Mouse (Mus musculus) forebrain, embryonic 14.5 days (tissue): ENCODE results near the gene Fzd10. TPM values are rescaled to one million over a fixed set of nuclear protein-coding genes. Genes with fewer than 3 reads are reported as not detected.

Experiments
- ATAC-seq: fragments of 200-750 bp; cut with Nextera tagmentation; 2 replicates; pipeline ENCODE4 v1.8.0; 2017; ENCODE audit warnings: mild to moderate bottlenecking, moderate library complexity
- DNase-seq: peaks from one replicate; pipeline ENCODE4 v3.0.0-alpha.2; 2015; ENCODE audit warnings: low spot score
- H3K27ac ChIP-seq: fragments of 300-500 bp; sonication (generic); 2 replicates; pipeline ENCODE4 v1.5.1; 2014; ENCODE audit warnings: low read depth, mild to moderate bottlenecking, control low read depth, low read length, moderate library complexity
- H3K27me3 ChIP-seq: fragments of 300-500 bp; sonication (generic); replicated peaks from 2 replicates; pipeline ENCODE4 v1.6.1; 2014; ENCODE audit warnings: low read length, control low read depth, mixed read lengths; ENCODE audit not compliant: control insufficient read depth, insufficient read depth
- H3K36me3 ChIP-seq: fragments of 300-500 bp; sonication (generic); 2 replicates; pipeline ENCODE4 v1.6.1; 2014; ENCODE audit warnings: low read length, control low read depth; ENCODE audit not compliant: control insufficient read depth, insufficient read depth
- H3K4me1 ChIP-seq: fragments of 300-500 bp; sonication (generic); 2 replicates; pipeline ENCODE4 v1.6.1; 2014; ENCODE audit warnings: antibody characterized with exemption, low read length, control low read depth; ENCODE audit not compliant: control insufficient read depth, insufficient read depth
- H3K4me2 ChIP-seq: fragments of 300-500 bp; sonication (generic); 2 replicates; pipeline ENCODE4 v1.6.1; 2014; ENCODE audit warnings: mild to moderate bottlenecking, control low read depth, low read length
- H3K4me3 ChIP-seq: fragments of 300-500 bp; sonication (generic); 2 replicates; pipeline ENCODE4 v1.5.1; 2014; ENCODE audit warnings: low read depth, low read length, control low read depth
- H3K9ac ChIP-seq: fragments of 300-500 bp; sonication (generic); 2 replicates; pipeline ENCODE4 v1.6.1; 2014; ENCODE audit warnings: mild to moderate bottlenecking, low read length, control low read depth, moderate library complexity
- H3K9me3 ChIP-seq: fragments of 300-500 bp; sonication (generic); replicated peaks from 2 replicates; pipeline ENCODE4 v1.6.1; 2016; ENCODE audit warnings: low read length, control low read depth, mixed read lengths; ENCODE audit not compliant: control insufficient read depth
- WGBS: fragments of 180-500 bp; shearing (Covaris S2); extraction: QIAGEN DNeasy Blood & Tissue Kit; methylation state at CpG from one replicate; pipeline ENCODE4 v1.1.7; 2014; 5-methylcytosine and 5-hydroxymethylcytosine counted together
- polyA plus RNA-seq: library from polyadenylated mRNA; unstranded; fragments of >200 nt; fragmentation: Nextera tagmentation; extraction: Ambion mirVana; gene quantifications from 2 replicates; pipeline ENCODE4 v1.2.1, GENCODE M21; 2014

The Fzd10 gene
- polyA plus RNA-seq, 1 experiment from 2014 or later = 2.3 TPM

GRCm38 (mm10) chr5:128571706-128572105, 28.9 kb upstream of the Fzd10 start:
- H3K27me3 ChIP-seq = no peaks in the 10 kb centered on the region
- no peak overlapping the region for H3K9ac ChIP-seq
- ATAC-seq (no peak), DNase-seq (no peak)
- no peak overlapping the region for H3K4me3 ChIP-seq
- no peak overlapping the region for H3K27ac ChIP-seq
- WGBS = 65% methylated on average over 8 of the region's 8 CpGs
- no peaks in the 10 kb centered on the region for H3K4me1 ChIP-seq
- no peak overlapping the region for H3K4me2 ChIP-seq
- H3K9me3 ChIP-seq = no peaks in the 10 kb centered on the region
- no peaks in the 10 kb centered on the region for H3K36me3 ChIP-seq

DNA sequence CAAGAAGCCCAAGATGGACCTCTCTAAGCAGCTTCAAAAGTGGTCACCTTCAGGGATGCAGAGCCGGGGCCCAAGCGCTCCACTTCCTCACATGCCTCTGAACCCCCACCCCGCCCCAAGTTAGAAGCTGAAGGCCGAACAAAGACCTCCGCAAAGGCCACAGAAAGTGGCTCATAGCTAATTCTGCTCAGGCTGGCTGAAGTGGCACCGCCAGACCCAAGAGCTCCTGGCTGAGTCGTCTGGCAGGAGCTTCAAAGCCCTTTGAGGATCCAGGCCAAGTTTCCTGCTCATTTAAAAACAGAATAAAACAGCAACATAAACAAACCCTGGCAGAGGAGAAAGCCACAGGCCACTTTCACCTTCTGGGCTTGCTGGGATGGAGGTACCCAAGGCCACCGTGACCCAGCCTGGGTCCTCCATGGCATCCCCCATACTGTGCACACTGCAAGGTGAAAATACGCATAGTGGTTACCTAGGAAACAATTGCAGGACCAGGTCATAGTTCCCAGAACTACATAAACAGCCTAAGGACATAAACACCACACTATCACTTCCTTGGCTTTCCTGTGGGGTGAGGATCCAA, 24.6 kb upstream of the Fzd10 start:
- H3K4me3 ChIP-seq = no peak overlapping the region
- DNase-seq = peak; percentile 33
- H3K4me2 ChIP-seq = no peak overlapping the region
- no peaks in the 10 kb centered on the region for H3K27me3 ChIP-seq
- no peaks in the 10 kb centered on the region for H3K9me3 ChIP-seq
- WGBS = 60% methylated on average over 9 of the region's 9 CpGs
- no peak for ATAC-seq
- no peak overlapping the region for H3K9ac ChIP-seq
- H3K36me3 ChIP-seq = no peaks in the 10 kb centered on the region
- H3K27ac ChIP-seq = no peak overlapping the region
- no peaks in the 10 kb centered on the region for H3K4me1 ChIP-seq

- Histone ChIP-seq H3K27me3 (no peaks in the 10 kb centered on the region), H3K36me3 (no peaks in the 10 kb centered on the region), H3K4me2 (no peak overlapping the region), H3K9ac (no peak overlapping the region), H3K9me3 (no peaks in the 10 kb centered on the region), H3K4me3 (no peak overlapping the region), H3K4me1 (no peaks in the 10 kb centered on the region), H3K27ac (no peak overlapping the region)
- WGBS = 27% methylated on average over 9 of the region's 9 CpGs
- no peak for ATAC-seq
- no peak for DNase-seq
Observed at GRCm38 (mm10) chr5:128579047-128579650, 21.5 kb upstream of the Fzd10 start.

DNA sequence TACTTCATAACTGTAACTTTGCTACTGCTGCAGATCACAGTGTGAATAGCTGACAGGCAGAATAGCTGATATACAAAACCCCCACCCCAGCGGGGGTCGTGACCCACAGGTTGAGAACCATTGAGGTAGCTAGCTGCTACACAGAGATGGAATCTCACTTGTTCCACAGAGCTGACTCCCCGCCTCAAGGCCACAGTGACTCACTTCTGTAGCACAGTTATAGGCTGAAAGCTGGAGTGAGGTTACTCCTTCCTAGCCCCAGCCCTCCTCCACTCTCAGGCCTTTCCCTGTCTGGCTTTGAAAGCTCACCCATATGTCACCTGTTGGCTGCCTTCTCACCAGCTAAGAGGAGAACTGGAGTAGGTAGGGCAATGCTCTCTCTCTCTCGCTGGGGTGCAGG, 19.7 kb upstream of the Fzd10 start:
- Histone ChIP-seq H3K4me3 (no peak overlapping the region), H3K4me1 (no peaks in the 10 kb centered on the region), H3K9ac (no peak overlapping the region), H3K36me3 (no peaks in the 10 kb centered on the region), H3K4me2 (no peak overlapping the region), H3K27ac (no peak overlapping the region), H3K27me3 (no peaks in the 10 kb centered on the region), H3K9me3 (no peaks in the 10 kb centered on the region)
- WGBS = 63% methylated on average over 4 of the region's 4 CpGs
- DNase-seq (no peak), ATAC-seq (no peak)

DNA sequence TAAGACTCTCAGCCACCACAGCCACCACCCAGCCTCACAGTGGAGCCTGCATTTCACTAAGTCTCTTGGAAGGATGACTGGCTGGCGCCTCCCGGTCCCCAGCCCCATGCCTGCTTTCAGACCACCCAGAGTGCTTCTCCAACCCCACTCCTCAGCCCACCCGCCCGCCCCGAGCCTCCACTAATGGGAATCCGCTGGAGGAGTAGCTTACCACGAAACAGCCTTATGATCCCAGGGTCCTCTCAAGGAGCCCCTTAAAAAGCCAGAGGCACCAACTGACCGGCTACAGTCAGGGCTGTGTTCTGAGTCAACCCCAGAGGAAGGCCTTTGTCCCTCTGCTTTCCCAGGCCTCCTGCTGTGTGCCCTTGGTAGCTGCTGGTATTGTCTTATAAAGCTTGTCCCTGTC, 19.1 kb upstream of the Fzd10 start:
- Histone ChIP-seq H3K27ac (no peak overlapping the region), H3K4me1 (no peaks in the 10 kb centered on the region), H3K9ac (no peak overlapping the region), H3K36me3 (no peaks in the 10 kb centered on the region), H3K4me2 (no peak overlapping the region), H3K4me3 (no peak overlapping the region), H3K9me3 (no peaks in the 10 kb centered on the region), H3K27me3 (no peaks in the 10 kb centered on the region)
- no peak for DNase-seq
- no peak for ATAC-seq
- WGBS = 6% methylated on average over 8 of the region's 8 CpGs

DNA sequence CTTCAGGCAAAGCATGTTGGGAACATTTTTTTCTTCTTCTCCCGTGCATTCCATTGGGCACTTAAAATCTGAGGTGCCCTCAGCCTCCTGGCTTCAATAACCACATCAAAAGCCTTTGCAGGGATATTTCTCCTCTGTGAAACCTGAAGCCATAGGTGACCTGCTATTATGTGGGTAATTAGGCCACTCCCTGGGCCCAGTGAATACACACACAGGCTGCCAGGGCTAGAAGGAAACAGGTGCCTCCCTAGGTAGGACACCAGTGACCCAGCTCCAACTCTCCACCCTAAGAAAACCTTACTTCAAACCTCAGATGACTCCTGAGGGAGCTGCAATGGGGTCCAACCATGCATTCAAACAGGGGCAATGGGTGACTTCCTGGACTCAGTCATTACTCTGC, 11.4 kb upstream of the Fzd10 start:
- ATAC-seq = no peak
- WGBS = 75% methylated on average over 1 of the region's 1 CpGs

DNA sequence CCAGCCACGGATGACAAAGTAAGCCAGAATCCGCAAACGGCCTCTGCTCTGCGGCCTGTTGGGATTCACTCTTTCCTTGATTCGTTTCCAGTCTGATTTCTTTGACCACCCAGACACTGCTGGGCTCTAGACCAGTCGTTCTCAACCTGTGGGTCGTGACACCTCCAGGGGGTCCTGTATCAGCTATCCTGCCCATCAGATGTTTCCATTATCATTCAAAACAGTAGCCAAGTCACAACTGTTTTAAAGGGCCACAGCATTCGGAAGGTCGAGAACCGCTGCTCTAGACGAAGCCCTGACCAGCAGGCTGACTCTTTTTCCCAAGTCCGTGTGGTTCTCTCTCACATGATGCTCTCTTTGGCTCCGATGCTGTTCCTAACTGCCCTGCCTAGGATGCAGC, 7.2 kb upstream of the Fzd10 start:
- DNase-seq (no peak), ATAC-seq (no peak)
- Histone ChIP-seq H3K9me3 (no peaks in the 10 kb centered on the region), H3K4me3 (no peak overlapping the region), H3K9ac (no peak overlapping the region), H3K27me3 (peaks cover 55% of the 10 kb centered on the region), H3K27ac (no peak overlapping the region), H3K4me1 (no peaks in the 10 kb centered on the region), H3K36me3 (no peaks in the 10 kb centered on the region), H3K4me2 (no peak overlapping the region)
- 81% methylated on average over 13 of the region's 13 CpGs for WGBS

More for the DNA sequence above, 11.4 kb upstream of the Fzd10 start:
- Histone ChIP-seq H3K9ac (no peak overlapping the region), H3K27me3 (peaks cover 25% of the 10 kb centered on the region), H3K4me2 (no peak overlapping the region), H3K4me3 (no peak overlapping the region), H3K27ac (no peak overlapping the region), H3K4me1 (no peaks in the 10 kb centered on the region), H3K36me3 (no peaks in the 10 kb centered on the region), H3K9me3 (no peaks in the 10 kb centered on the region)
- no peak for DNase-seq

- peaks cover 24% of the 10 kb centered on the region for H3K4me1 ChIP-seq
- under 1% methylated on average over 20 of the region's 20 CpGs for WGBS
- peak; percentile 70 for DNase-seq
- no peaks in the 10 kb centered on the region for H3K36me3 ChIP-seq
- peak overlapping the region; percentile 45 for H3K4me2 ChIP-seq
- ATAC-seq = peak; percentile 15; the same call in 1 of the 2 replicates
- H3K9ac ChIP-seq = peak overlapping the region; percentile 22; the same call in 1 of the 2 replicates
- peak overlapping the region; percentile 20 for H3K4me3 ChIP-seq
- H3K27me3 ChIP-seq = peaks cover 81% of the 10 kb centered on the region
- H3K9me3 ChIP-seq = no peaks in the 10 kb centered on the region
- no peak overlapping the region for H3K27ac ChIP-seq
Observed at GRCm38 (mm10) chr5:128596813-128597212, 3.8 kb upstream of the Fzd10 start.

DNA sequence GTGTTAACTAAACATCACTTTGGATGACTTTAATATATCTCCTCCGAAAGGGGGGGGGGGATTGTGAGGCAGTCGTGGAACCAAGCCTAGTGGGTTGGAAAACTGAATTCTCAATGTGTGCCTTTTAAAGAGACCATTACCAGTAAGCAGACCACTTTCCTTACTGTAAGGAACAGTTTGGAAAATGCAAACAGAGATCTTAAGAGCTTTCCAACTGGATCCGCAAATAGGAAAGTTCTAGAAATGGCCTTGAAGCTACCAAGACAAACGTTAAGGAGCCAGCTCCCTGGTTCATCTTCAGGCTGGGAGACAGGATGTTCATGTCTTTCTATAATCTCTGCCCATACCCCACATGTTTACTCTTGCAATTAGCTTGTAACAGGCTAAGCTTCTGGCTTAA, 3.3 kb upstream of the Fzd10 start:
- H3K4me2 ChIP-seq = peak overlapping the region; percentile 45; the same call in 1 of the 2 replicates
- no peak overlapping the region for H3K27ac ChIP-seq
- H3K36me3 ChIP-seq = no peaks in the 10 kb centered on the region
- peak overlapping the region; percentile 20; the same call in 1 of the 2 replicates for H3K4me3 ChIP-seq
- 6% methylated on average over 4 of the region's 4 CpGs for WGBS
- no peak for ATAC-seq
- H3K9me3 ChIP-seq = no peaks in the 10 kb centered on the region
- DNase-seq = no peak
- H3K4me1 ChIP-seq = peaks cover 24% of the 10 kb centered on the region
- peaks cover 81% of the 10 kb centered on the region for H3K27me3 ChIP-seq
- H3K9ac ChIP-seq = no peak overlapping the region
